Mouse (Mus musculus): ENCODE results near the gene Steap2.
"Not testable (repeated sequence)": the region's sequence is repeated elsewhere in the genome, so short reads cannot be mapped to it uniquely, and the experiment has no call there.

Steap2 gene

GRCm38 (mm10) chr5:5693956-5694653 lies at the start of gene Steap2:
Steap2 (minus strand) TSS chr5:5694578.
- in situ Hi-C loops (cut with MseI, MboI), result no loop called here

GRCm38 (mm10) chr5:5734445-5734844 lies 40.1 kb upstream of the Steap2 start:
- in situ Hi-C loops (cut with MseI, MboI), result no loop called here

- in situ Hi-C loops (cut with MseI, MboI), result no loop called here
These were observed 38.5 kb upstream of the Steap2 start for GRCm38 (mm10) chr5:5732858-5733257.

DNA sequence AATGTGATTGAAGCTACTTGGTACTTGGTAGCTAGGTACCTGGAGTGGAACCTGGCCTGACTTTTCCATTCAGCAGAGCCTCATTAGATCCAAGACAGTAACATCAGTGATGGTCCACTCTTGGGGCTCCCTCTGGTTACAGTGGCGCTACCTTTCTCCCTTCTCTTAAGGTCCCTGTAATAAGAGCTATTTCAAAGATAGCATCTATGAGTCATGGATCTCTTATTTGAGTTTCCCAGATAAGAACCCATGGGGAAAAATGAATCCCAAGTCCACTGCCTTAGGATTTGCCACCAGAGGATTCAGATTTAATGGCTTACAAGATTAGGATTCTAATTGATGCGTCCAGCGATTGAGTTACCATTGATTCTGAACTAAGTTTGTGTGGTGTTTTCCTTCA lies 37.8 kb upstream of the Steap2 start:
- in situ Hi-C loops (cut with MseI, MboI), result no loop called here

DNA sequence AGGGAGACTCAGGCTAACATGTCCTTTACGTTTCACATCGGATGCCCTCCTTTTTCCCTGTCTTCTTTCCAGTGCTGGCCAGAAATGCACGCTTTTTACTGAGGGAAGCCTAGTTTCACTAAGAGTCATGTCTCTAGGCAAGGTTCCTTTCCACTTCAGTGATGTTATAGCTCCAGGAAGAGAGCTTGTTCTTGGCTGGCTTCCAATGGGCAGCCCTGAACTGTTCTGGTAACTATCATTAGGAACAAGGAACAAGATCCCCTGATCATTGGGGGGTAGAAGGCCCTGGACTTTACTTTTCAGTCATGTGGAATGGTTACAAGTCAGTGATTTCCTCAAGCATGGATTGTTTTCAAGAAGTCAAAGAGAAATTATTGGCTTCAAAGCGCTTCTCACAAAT lies 35.5 kb upstream of the Steap2 start:
- in situ Hi-C loops (cut with MseI, MboI), result no loop called here

DNA sequence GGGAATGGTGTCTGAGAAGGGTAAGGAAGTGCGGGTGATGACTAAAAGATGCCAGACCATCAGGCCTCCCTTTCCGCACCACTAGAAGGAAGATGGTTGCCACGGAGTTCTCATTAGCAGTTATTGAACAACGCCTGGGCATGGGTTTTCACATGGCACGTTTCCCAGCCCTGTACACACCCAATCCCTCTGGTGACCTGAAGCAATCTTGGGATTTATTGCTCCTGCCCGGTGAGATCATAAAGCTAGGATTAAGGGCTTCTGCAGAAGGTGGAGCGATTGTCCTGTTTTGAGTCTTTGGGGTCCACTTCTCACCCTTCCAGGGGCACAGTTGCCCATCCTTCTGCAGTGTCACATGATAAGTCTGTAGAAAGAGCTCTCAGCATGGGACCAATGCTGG lies 27.8 kb upstream of the Steap2 start:
- in situ Hi-C loops (cut with MseI, MboI), result no loop called here

- in situ Hi-C loops (cut with MseI, MboI), result no loop called here
These were observed 16.7 kb upstream of the Steap2 start for GRCm38 (mm10) chr5:5711032-5711431.

GRCm38 (mm10) chr5:5707341-5708278 lies 13.2 kb upstream of the Steap2 start:
- in situ Hi-C loops (cut with MseI, MboI), result no loop called here

GRCm38 (mm10) chr5:5705019-5705418 lies 10.6 kb upstream of the Steap2 start:
- in situ Hi-C loops (cut with MseI, MboI), result no loop called here

- in situ Hi-C loops (cut with MseI, MboI), result no loop called here
These were observed 6.0 kb upstream of the Steap2 start for GRCm38 (mm10) chr5:5700386-5700785.

DNA sequence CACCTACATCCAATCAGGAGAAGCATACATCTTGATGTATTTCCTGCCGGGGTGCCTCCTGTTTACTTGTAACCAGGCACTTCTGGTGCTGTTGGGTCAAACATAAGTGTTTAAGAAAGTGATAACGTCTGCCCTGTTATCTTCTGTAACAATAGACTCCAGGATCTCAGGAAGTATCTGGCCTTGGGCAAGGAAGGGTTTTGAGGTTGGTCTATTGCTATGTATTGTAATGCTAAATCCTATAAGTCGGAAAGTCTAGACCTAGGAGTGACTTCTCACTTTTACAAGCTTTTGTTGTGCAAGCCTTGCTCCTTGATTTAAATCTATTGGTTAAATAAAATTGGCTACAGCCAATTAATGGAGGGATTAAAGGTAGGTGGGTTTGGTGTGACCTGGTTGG lies 4.5 kb upstream of the Steap2 start:
- in situ Hi-C loops (cut with MseI, MboI), result no loop called here

- in situ Hi-C loops (cut with MseI, MboI), result no loop called here
These were observed 1.1 kb upstream of the Steap2 start for GRCm38 (mm10) chr5:5695401-5695942.

DNA sequence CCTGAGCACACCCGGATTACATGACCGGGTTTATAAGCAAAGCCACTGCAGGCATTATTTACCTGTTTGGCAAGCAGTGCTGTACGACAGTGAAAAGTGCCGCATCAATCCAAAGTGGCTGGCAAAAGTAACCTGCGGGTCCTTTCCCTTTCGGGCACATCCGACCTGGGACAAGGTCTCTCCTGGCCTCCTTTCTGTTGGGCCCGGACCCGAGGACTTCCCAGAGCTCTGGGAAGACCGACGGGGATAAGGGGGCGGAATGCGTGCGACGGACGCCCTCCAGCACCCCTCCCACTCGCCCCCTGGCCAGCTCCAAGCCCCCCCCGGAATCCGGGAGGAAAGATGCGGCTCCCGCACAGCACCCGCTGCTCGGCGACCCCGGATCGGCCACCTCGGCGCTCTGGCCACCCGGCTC lies 830 bp downstream of the Steap2 start:
- in situ Hi-C loops (cut with MseI, MboI), result no loop called here

DNA sequence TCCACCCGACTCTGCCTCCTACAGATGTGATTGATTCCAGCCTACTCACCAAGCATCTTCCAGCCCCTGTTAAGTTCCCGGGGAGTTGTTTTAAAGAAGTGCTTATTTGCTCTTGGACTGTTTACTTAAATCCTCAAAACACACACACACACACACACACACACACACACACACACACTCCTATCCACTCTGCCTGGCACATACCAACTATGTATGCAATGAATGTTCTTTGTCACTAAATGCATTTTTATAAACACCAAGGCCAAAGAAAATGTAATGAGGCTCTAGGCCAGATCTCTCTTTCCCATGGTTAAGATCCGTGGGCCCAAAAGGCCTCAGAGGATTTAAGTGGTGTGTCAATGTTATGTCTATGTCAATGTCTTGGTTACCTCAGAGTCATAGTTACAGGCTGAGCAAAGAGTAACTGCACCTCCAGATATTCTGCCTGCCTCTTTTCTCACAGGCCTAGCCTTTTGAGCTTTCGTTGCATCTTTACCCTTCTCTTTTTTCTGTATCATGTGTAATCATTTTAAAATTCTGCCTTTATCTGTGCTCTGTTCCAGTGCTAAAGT lies 2.1 kb downstream of the Steap2 start:
- in situ Hi-C loops (cut with MseI, MboI), result no loop called here

DNA sequence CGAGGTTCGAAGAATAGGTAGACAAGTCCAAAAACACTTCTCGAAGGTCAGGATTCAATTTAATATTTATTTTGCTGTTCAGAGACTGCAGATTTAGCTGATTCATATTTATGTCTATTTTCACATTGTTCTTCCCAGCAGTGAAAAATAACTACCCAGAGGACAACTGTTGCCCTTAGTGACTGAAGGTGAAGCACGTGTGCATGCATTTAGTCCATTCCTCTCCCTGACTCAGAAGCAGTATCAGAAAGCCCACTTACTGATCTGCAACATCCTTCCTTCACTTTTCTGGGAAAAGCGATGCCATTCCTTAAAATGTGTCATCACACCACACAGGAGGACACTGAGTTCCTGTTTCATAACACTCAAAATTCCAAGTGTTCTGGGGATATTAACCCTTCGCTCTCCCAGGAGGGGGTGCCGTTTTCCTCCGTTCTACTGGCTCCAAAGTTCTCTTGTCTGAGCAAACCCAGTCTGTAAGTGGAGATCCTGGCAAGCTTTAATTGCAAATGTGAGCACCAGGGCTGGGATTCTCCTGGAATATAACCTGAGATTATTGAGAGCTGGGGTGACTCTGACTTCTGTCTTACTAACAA lies 5.3 kb downstream of the Steap2 start:
- in situ Hi-C loops (cut with MseI, MboI), result no loop called here

DNA sequence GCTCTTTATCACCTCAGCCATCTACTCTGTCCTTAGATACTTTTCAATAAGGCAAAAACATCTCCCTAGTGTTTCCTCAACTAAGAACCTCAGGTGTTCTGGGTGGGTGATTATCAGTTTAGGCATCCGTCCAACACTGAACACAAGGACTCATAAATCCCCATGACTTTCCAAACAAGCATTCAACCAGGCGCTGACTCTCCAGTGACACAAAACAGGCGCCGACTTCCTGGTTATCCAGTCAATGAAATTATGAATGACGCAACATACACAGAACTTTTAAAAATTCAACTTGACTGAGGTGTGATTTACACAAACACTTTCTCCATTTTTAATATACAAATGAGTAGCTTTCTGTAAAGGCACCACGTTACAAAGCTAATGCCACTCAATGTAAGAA lies 6.2 kb downstream of the Steap2 start:
- in situ Hi-C loops (cut with MseI, MboI), result no loop called here

DNA sequence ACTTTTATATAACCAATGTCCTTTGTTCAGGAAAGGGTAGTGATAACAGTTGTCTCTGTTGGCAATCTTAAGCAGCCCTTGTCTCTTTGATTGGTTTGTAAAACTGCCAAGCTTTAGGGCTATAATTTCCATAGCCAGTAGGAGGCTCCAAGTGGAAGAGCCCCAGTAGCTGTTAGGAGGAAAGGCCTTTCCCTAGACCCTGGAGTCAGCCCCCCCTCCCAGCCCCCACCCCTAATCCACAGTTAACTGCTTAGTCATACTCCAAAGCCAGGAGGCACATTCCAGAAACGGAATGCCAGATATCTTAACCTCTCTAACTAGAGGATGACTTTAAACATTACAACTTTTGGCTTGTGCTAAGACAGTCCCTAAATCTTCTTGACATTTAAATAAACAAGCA lies 7.4 kb downstream of the Steap2 start:
- in situ Hi-C loops (cut with MseI, MboI), result no loop called here

DNA sequence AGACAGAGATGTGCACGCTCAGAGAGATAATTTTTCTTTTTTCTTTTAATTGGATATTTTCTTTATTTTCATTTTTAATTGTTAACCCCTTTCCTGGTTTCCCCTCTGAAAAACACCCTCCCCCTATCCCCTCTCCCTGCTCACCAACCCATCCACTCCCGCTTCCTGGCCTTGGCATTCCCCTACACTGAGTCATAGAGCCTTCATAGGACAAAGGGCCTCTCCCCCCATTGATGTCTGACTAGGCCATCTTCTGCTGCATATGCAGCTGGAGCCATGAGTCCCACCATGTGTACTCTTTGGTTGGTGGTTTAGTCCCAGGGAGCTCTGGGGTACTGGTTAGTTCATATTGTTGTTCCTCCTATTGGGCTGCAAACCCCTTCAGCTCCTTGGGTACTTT lies 9.4 kb downstream of the Steap2 start:
- in situ Hi-C loops (cut with MseI, MboI), result not testable (repeated sequence)

DNA sequence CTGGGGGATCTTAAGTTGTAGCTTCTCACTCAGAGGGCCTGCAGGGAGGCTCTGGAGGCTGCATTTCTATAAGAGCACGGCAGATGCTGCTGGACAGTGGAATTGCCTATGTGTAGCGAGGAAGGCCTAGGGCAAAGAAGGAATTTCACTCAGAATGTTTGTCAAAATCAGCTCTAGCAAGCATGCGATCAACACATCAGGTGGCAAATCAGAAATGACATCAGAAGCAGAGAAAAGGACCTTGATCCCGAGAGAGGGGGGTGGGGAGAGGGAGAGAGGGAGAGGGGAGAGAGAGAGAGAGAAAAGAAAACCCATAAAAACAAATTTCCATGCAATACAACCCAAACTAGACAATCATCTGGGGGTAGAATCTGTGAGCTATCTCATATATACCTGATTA lies 11.1 kb downstream of the Steap2 start:
- in situ Hi-C loops (cut with MseI, MboI), result no loop called here

DNA sequence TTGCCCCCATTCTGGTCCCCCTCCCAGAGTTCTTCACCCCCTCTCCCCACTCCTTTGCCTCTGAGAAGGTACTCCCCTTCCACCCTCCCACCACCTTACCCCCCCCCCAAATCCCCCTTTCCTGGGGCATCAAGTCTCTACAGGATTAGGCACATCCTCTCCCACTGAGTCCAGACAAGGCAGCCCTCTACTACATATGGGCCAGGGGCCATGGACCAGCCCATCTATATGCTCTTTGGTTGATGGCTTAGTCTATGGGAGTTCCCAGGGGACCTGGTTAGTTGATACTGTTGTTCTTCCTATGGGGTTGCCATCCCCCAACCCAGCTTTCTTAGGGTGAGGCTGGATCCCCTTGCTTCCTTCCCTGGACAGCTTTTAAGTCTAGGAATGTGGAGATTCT lies 14.9 kb downstream of the Steap2 start:
- in situ Hi-C loops (cut with MseI, MboI), result no loop called here

GRCm38 (mm10) chr5:5676082-5676481 lies 18.3 kb downstream of the Steap2 start:
- in situ Hi-C loops (cut with MseI, MboI), result no loop called here

GRCm38 (mm10) chr5:5668920-5669319 lies 25.5 kb downstream of the Steap2 start:
- in situ Hi-C loops (cut with MseI, MboI), result no loop called here
